16 mouse cellular contexts compared by ENCODE assay signal in the genomic region with DNA sequence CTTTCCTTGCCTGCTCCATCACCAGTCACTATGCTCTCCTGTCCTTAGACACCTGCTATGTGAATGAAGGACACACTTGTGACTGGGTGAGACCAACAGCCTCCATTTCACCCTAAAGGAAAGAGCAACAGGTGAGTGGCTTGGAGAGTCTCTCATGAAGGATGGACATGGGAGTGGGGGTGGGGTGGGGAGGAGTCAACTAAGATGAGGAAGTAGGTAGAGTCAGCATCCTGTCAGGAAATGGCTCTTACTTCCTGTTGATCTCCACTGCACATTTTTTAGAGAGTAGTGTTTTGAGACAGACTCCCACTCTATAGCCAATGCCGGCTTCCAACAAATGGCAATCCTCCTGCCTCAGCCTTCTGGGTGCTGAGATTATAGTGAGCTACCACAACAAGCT. TPM values are rescaled to one million over a fixed set of nuclear protein-coding genes. Genes with fewer than 3 reads are reported as not detected.
DNase-seq lines count a peak whose midpoint lies in the region; ATAC-seq and TF ChIP-seq lines count a peak whose summit lies in the region.
"Had no signal": no experiment of that assay in that cellular context is flagged by ENCODE, and none has a peak within 500 bp of the region (broad histone marks: within the 10 kb centered on the region; RNA-seq: fewer than 3 reads in every experiment).

No protein-coding gene starts in this region.

- ATAC-seq in granulocyte monocyte progenitor cell, adult 5-6 weeks (replicated peaks; ENCODE audit: poor library complexity, severe bottlenecking) = peak; percentile 56
- no peak for ATAC-seq in hindbrain, embryonic 13.5 days (ENCODE audit: low FRiP score)

- TF ChIP-seq POLR2A in thymus, adult 2 months (IDR thresholded peaks at IDR 0.05; ENCODE audit: control insufficient read depth, extremely low read depth, insufficient read depth, low read length, poor library complexity) = no peak

- H3K27ac ChIP-seq in thymus, adult 2 months (ENCODE audit: control insufficient read depth, insufficient read depth, low read length) = no peak overlapping the region
- no peak overlapping the region for H3K27ac ChIP-seq in hindbrain, embryonic 13.5 days
- H3K27ac ChIP-seq: limb, embryonic 12.5 days had no signal

- no peaks in the 10 kb centered on the region for H3K36me3 ChIP-seq in thymus, adult 2 months (ENCODE audit: control insufficient read depth, insufficient read depth, low read length)
- H3K36me3 ChIP-seq in hindbrain, embryonic 13.5 days = no peaks in the 10 kb centered on the region
- H3K36me3 ChIP-seq: limb, embryonic 12.5 days had no signal

- no peaks in the 10 kb centered on the region for H3K27me3 ChIP-seq in thymus, adult 2 months (ENCODE audit: control insufficient read depth, insufficient read depth, low read length)
- 0 out of 2 replicates have a peak, but pooled peaks cover 4% of the 10 kb centered on the region for H3K27me3 ChIP-seq in hindbrain, embryonic 13.5 days

- no peak overlapping the region for H3K4me3 ChIP-seq in thymus, adult 2 months (ENCODE audit: control insufficient read depth, insufficient read depth, low read length)
- H3K4me3 ChIP-seq in hindbrain, embryonic 13.5 days = no peak overlapping the region
- H3K4me3 ChIP-seq: limb, embryonic 12.5 days had no signal

- TF ChIP-seq CTCF in thymus, adult 2 months (IDR thresholded peaks at IDR 0.05; ENCODE audit: borderline replicate concordance, control insufficient read depth, extremely low read depth, insufficient read depth, low read length, poor library complexity) = no peak

- no peaks in the 10 kb centered on the region for H3K9me3 ChIP-seq in hindbrain, embryonic 13.5 days
- H3K9me3 ChIP-seq: limb, embryonic 12.5 days had no signal

- H3K4me2 ChIP-seq in hindbrain, embryonic 13.5 days = no peak overlapping the region
- H3K4me2 ChIP-seq: limb, embryonic 12.5 days had no signal

- H3K9ac ChIP-seq in hindbrain, embryonic 13.5 days = no peak overlapping the region
- H3K9ac ChIP-seq: limb, embryonic 12.5 days had no signal

- DNase-seq in thymus, adult 2 months = peak; percentile 16
- no peak for DNase-seq in thymus, postnatal 36 days
- peak; percentile 64 for DNase-seq in naive thymus-derived CD4-positive, alpha-beta T cell, adult 2 months (ENCODE audit: low read depth)
- no peak for DNase-seq in embryo, embryonic 11 days
- no peak for DNase-seq in cerebellum, adult 18-20 months
- no peak for DNase-seq in cerebellum, adult 9-11 months
- DNase-seq: cerebellum, adult 11 months; gastrocnemius, postnatal 25 days; heart, postnatal 14 days; kidney, adult 8-10 months had no signal

- H3K4me1 ChIP-seq in thymus, adult 2 months (replicated peaks; ENCODE audit: control insufficient read depth, insufficient read depth, low read length) = peaks cover 8% of the 10 kb centered on the region
- H3K4me1 ChIP-seq in hindbrain, embryonic 13.5 days (replicated peaks) = no peaks in the 10 kb centered on the region
- H3K4me1 ChIP-seq: limb, embryonic 12.5 days had no signal

- 39% methylated on average over 1 of the region's 1 CpGs for WGBS in thymus, adult 2 months
- 92% methylated on average over 1 of the region's 1 CpGs for WGBS in hindbrain, embryonic 13.5 days

RNA-seq across cellular contexts. Expression of a gene that starts 0.3 kb away (rescaled TPM):
- polyA plus RNA-seq in thymus, adult 2 months (2012; rRNA removed) = 1.3 and 1.4 TPM in 2 replicates
- not detected in 2 replicates for total RNA-seq in granulocyte monocyte progenitor cell, adult 5-6 weeks (2014; fragmentation: Nextera tagmentation)
- total RNA-seq in granulocyte monocyte progenitor cell, adult 5-6 weeks (2017) = not detected in 2 replicates
- not detected in 2 replicates for polyA plus RNA-seq in hindbrain, embryonic 13.5 days (2015; fragmentation: Nextera tagmentation; extraction: Ambion mirVana)
- polyA plus RNA-seq: forebrain, embryonic 11.5 days; limb, embryonic 12.5 days had no signal

RNA-seq across cellular contexts. Expression of a gene that starts 22.0 kb away (rescaled TPM):
- 0.54 and 0.83 TPM in 2 replicates for polyA plus RNA-seq in thymus, adult 2 months (2012; rRNA removed)
- not detected in 2 replicates for total RNA-seq in granulocyte monocyte progenitor cell, adult 5-6 weeks (2014; fragmentation: Nextera tagmentation)
- not detected in 2 replicates for total RNA-seq in granulocyte monocyte progenitor cell, adult 5-6 weeks (2017)
- polyA plus RNA-seq in hindbrain, embryonic 13.5 days (2015; fragmentation: Nextera tagmentation; extraction: Ambion mirVana) = not detected in 2 replicates
- total RNA-seq: adrenal gland, adult 18-20 months; gastrocnemius, postnatal 25 days; heart, postnatal 14 days; layer of hippocampus, postnatal 10 days had no signal
- polyA plus RNA-seq: forebrain, embryonic 11.5 days; limb, embryonic 12.5 days had no signal

RNA-seq across cellular contexts. Expression of a gene that starts 29.5 kb away (rescaled TPM):
- polyA plus RNA-seq in thymus, adult 2 months (2012; rRNA removed) = 7.6 and 10.0 TPM in 2 replicates
- total RNA-seq in granulocyte monocyte progenitor cell, adult 5-6 weeks (2014; fragmentation: Nextera tagmentation) = not detected in 2 replicates
- total RNA-seq in granulocyte monocyte progenitor cell, adult 5-6 weeks (2017) = not detected in 2 replicates
- 0.08 and 0.13 TPM in 2 replicates for polyA plus RNA-seq in hindbrain, embryonic 13.5 days (2015; fragmentation: Nextera tagmentation; extraction: Ambion mirVana)
- total RNA-seq: adrenal gland, adult 18-20 months; gastrocnemius, postnatal 25 days; layer of hippocampus, postnatal 10 days had no signal
- polyA plus RNA-seq: forebrain, embryonic 11.5 days had no signal

RNA-seq across cellular contexts. Expression of a gene that starts 43.7 kb away (rescaled TPM):
- 1.2 and 1.4 TPM in 2 replicates for polyA plus RNA-seq in thymus, adult 2 months (2012; rRNA removed)
- total RNA-seq in granulocyte monocyte progenitor cell, adult 5-6 weeks (2014; fragmentation: Nextera tagmentation) = not detected in 2 replicates
- 0.21 TPM in 1 of 2 replicates, not detected in the other for total RNA-seq in granulocyte monocyte progenitor cell, adult 5-6 weeks (2017)
- 3.6 and 4.1 TPM in 2 replicates for polyA plus RNA-seq in hindbrain, embryonic 13.5 days (2015; fragmentation: Nextera tagmentation; extraction: Ambion mirVana)
- total RNA-seq: gastrocnemius, postnatal 25 days had no signal

RNA-seq across cellular contexts. Expression of a gene that starts 49.3 kb away (rescaled TPM):
- polyA plus RNA-seq in thymus, adult 2 months (2012; rRNA removed) = 492 and 666 TPM in 2 replicates
- not detected in 2 replicates for total RNA-seq in granulocyte monocyte progenitor cell, adult 5-6 weeks (2014; fragmentation: Nextera tagmentation)
- 2.6 TPM in 2 replicates for total RNA-seq in granulocyte monocyte progenitor cell, adult 5-6 weeks (2017)
- 1.5 and 3.4 TPM in 2 replicates for polyA plus RNA-seq in hindbrain, embryonic 13.5 days (2015; fragmentation: Nextera tagmentation; extraction: Ambion mirVana)

Comparison
In these comparisons a context has a peak if more than half of its experiments do, and no peak if none do; other contexts are left out.
1. DNase-seq: peak in thymus, adult 2 months (single experiment) and naive thymus-derived CD4-positive, alpha-beta T cell, adult 2 months (single experiment); none in thymus, postnatal 36 days (0 of 2), embryo, embryonic 11 days (single experiment), cerebellum, adult 18-20 months (0 of 2) and cerebellum, adult 9-11 months (single experiment).